Mouse (Mus musculus) Patski (cell line): ENCODE data around the gene Cd36. TPM values are rescaled to one million over a fixed set of nuclear protein-coding genes. Genes with fewer than 3 reads are reported as not detected.
A peak's percentile ranks its signal among the peaks of the same experiment; 100 is the strongest.

Experiments
- ATAC-seq: fragments of 100-300 bp; one replicate; pipeline ENCODE4 v1.8.0; 2021
- CTCF ChIA-PET: fragments of 350-600 bp; sonication (Branson Sonifier 250); formaldehyde crosslinking; loops from one replicate; lab custom pipeline; 2022; ENCODE audit warnings: inconsistent platforms; lab: Charles Lee
- POLR2A ChIA-PET: fragments of 350-600 bp; sonication (Branson Sonifier 250); formaldehyde crosslinking; loops from one replicate; lab custom pipeline; 2022; ENCODE audit warnings: antibody characterized with exemption, inconsistent platforms; lab: Charles Lee
- DNase-seq: peaks from one replicate; pipeline ENCODE4 v3.0.0-alpha.2; 2011; ENCODE audit warnings: low read depth, low spot score
- H3K27me3 ChIP-seq: fragments of 371-371 bp; one replicate; pipeline ENCODE4 v1.5.1; 2021
- CTCF ChIP-seq: fragments of 100-300 bp; IDR thresholded peaks from one replicate; pipeline ENCODE4 v1.5.1; 2021
- in situ Hi-C: fragments of 300-500 bp; cut with MboI; formaldehyde crosslinking; loops from 3 replicates; pipeline ENCODE4 v1.11.1; 2018; ENCODE audit warnings: low pct_unique_long_range_greater_than_20kb, mixed read lengths
- polyA plus RNA-seq: library from polyadenylated mRNA; unstranded; gene quantifications from one replicate; pipeline ENCODE4 v1.2.3, GENCODE M21; 2021

Gene Cd36
- polyA plus RNA-seq, 1 experiment from 2014 or later = 0.26 TPM

DNA sequence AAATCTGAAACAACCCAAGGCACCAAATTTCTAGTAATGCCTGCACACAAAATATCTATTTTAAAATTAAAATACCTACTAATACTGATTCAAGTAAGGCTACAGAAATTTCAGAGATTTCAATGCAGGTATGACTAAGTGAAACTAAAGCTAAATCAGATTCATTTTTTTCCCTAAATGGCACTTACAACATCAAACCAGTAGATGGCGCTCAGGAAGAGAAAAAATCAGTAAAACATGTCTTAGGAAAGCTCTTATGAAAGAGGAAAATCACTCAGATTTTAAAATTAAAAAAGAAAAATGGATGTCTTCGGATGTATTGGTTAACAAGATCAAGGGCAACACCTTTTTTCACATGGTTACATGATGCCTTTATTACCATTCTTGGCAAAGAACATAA lies 72.4 kb downstream of the Cd36 start:
- TF ChIP-seq CTCF = peak; percentile 46
- peak; percentile 9 for DNase-seq
- peaks cover 28% of the 10 kb centered on the region for H3K27me3 ChIP-seq
- in situ Hi-C loops = loop anchor here (10.0 kb wide), 1 partner anchor 229 kb away; no protein-coding TSS in a partner anchor
- ATAC-seq = no peak
- CTCF ChIA-PET = interaction anchor here (0.6 to 3.1 kb wide), 14 partner anchors 10 to 903 kb away, joined by 3 to 18 read pairs (median 3); no protein-coding TSS in a partner anchor
- POLR2A ChIA-PET = no interaction called here

DNA sequence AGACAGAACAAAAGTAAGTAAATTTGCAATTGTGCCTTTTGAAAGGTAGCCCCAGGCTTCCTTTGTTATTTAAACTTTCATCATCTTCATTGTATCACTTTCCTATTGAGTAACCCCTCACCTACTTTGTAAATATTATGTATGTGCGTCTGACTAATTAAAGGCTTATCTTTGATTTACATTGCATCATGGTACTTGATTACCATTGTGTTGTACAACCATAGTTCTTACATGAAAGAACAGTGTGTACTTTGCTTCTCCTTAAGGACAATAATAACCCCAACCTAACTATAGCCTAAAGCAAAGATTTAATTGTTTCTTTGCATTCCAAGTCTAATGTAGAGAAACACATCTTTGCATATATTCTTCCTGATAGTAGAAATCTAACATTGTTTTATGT lies 78.3 kb downstream of the Cd36 start:
- ChIA-PET CTCF (no interaction called here), POLR2A (no interaction called here)
- no peak for ATAC-seq
- peaks cover 28% of the 10 kb centered on the region for H3K27me3 ChIP-seq
- TF ChIP-seq CTCF = no peak
- DNase-seq = no peak
- in situ Hi-C loops = loop anchor here (10.0 kb wide), 1 partner anchor 234 kb away; no protein-coding TSS in a partner anchor

DNA sequence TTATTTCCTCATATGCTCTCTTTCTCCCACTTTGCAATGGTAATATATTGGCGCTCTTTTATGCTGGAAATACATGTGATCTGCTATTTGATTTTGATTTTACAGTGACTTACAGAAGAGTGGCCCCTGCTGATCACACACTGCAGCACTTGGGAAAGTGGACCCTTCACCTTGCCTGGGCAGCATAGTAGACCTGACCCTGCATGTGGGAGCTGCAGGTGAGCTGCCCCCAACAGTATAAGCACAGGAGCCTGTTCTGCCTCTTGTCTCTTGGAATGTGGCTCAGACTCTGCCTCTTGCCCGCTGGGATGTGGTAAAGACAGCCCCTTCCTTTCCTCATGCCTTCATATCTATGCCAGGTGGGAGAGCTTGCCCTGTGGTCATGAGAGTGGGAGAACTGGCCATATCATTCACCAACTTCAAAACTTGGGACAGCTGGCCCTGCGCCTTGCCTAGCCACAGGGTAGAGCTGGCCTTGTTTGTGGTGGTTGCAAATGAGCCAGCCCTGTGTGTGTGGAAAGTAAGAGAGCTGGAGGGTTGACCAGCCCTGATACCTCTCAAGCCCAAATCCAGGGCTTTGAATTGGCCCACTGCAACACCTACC lies 81.7 kb downstream of the Cd36 start:
- TF ChIP-seq CTCF = no peak
- in situ Hi-C loops = no loop called here
- CTCF ChIA-PET = interaction anchor here (1.0 to 1.1 kb wide), 2 partner anchors 9 to 236 kb away, joined by 4 to 5 read pairs; no protein-coding TSS in a partner anchor
- POLR2A ChIA-PET = no interaction called here
- H3K27me3 ChIP-seq = peaks cover 12% of the 10 kb centered on the region
- no peak for ATAC-seq
- no peak for DNase-seq

DNA sequence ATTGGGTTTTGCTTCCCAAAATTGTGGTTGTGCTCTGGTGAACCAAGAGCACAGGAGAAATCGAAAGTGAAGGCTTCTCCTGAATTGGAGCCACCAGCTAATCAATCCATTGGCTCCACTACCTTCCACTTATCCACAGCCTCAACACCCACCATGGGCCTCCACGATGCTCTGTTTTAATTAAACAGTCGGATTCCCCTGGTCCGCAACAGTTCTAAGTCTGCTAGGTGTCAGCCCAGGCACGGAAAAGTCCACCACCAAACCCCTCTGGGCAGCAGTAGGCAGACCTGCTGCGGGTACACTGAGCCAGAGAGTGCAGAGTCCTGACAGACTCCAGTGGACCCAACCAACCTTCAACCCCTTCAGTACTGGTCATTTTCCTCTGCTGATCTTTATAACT lies 112.0 kb downstream of the Cd36 start:
- CTCF ChIA-PET = no interaction called here
- DNase-seq = peak; percentile 98
- in situ Hi-C loops = no loop called here
- POLR2A ChIA-PET = no interaction called here
- peak; percentile 51 for ATAC-seq
- no peak for TF ChIP-seq CTCF
- peaks cover 9% of the 10 kb centered on the region for H3K27me3 ChIP-seq

DNA sequence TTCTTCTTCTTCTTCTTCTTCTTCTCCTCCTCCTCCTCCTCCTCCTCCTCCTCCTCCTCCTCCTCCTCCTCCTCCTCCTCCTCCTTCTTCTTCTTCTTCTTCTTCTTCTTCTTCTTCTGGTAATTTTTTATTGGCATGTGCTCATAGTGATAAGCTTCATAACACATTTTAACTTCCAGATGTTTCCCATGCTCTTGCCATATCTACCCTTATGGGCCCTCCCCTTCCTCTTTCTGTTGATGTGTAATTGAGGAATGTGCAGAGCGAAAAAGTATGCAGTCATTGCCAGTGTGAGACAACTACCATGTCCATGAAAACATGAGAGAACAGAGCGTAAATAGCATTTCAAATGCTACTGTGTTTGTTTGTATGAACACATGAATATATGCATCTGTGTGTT lies 118.3 kb downstream of the Cd36 start:
- ChIA-PET CTCF (no interaction called here), POLR2A (no interaction called here)
- ATAC-seq (no peak), DNase-seq (no peak)
- H3K27me3 ChIP-seq = peaks cover 13% of the 10 kb centered on the region
- in situ Hi-C loops = loop anchor here (25.0 kb wide), 1 partner anchor 183 kb away; no protein-coding TSS in a partner anchor
- no peak for TF ChIP-seq CTCF

DNA sequence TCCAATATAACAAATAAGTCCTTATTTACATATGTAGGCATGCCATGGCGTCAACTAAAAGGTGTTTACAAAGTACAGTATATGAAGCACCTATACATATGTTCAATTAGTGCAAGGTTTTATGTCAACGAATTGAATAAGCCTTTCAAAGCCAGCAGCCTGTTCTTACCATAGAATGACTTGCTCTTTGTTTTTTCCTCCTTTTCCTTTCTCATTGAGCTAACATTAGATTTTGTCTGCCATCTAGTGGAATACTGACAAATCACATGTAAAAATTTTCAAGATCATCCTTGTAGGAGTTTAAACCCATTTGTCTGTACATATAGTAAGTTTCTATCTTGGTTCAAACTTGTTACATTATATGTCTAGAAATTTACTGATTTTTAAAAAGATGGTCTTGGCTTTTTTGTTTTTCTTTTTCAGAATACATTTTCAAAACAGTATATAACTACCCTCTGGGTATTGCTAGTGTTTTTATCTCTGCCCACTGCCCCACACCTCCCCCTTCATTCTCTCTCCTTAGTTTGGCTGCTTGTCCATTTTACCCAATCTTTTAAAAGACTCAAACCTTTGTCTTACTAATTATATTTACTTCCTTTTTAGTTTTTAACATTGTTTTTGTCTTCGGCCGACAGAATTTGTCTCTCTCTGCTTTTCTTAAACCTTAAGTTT lies 122.5 kb downstream of the Cd36 start:
- in situ Hi-C loops = loop anchor here (10.0 to 25.0 kb wide), 3 partner anchors 179 to 471 kb away; no protein-coding TSS in a partner anchor
- POLR2A ChIA-PET = interaction anchor here (0.7 kb wide), 1 partner anchor 117 kb away, joined by 4 read pairs; no protein-coding TSS in a partner anchor

DNA sequence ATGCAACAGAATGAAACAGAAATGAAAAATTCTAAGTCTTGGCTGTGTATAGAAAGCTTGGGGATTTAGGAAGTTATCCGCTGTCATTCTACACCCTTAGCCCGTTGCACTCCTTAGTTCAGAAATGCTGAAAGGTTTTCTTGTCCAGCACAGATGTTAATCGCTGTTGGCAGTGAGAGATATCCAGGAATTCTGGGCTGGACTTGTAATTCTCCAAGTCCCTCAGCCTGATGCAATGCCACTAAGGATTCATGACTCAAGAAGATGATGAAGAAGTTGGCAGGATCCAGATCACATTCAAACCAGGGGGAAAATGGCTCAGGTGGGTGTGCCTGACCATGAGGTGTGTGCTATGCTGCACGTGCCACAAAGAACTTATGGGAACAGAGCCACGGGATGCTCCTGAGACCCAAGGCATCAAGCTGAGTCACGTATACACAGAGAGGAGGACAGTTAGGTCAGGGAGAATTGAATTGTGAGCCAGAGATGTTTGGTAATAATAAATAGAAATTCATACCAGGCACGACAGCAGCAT lies 135.1 kb downstream of the Cd36 start:
- CTCF ChIA-PET = interaction anchor here (0.8 to 1.1 kb wide), 2 partner anchors 8 to 11 kb away, joined by 3 to 5 read pairs; no protein-coding TSS in a partner anchor
- in situ Hi-C loops = loop anchor here (25.0 kb wide), 1 partner anchor 166 kb away; no protein-coding TSS in a partner anchor
- H3K27me3 ChIP-seq = no peaks in the 10 kb centered on the region
- ATAC-seq = no peak
- no peak for TF ChIP-seq CTCF
- DNase-seq = no peak
- POLR2A ChIA-PET = no interaction called here

More for the DNA sequence above, 122.5 kb downstream of the Cd36 start:
- ATAC-seq (peak; percentile 71), DNase-seq (peak; percentile 31)
- TF ChIP-seq CTCF = peak; percentile 43
- CTCF ChIA-PET = interaction anchor here (0.7 to 3.9 kb wide), 9 partner anchors 16 to 871 kb away, joined by 3 to 28 read pairs (median 4); no protein-coding TSS in a partner anchor
- no peaks in the 10 kb centered on the region for H3K27me3 ChIP-seq

DNA sequence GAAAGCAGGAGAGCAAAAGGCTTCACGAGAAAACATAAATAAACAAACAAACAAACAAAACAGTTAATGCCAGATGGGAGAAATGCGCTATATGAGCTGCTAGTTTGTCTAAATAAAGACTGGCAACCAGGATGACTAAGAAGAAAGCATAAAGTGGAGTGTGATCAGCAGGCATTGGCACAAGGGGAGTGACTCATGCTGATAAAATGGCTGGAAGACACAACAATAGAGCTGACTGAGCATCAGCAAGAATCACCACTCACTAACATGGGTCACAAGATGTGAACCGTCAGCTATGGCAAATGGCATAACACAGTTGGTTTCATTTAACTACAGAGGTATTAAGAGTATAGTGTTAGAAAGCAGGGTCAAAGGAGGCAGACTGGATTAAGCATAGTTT lies 140.3 kb downstream of the Cd36 start:
- no peaks in the 10 kb centered on the region for H3K27me3 ChIP-seq
- in situ Hi-C loops = no loop called here
- ChIA-PET CTCF (interaction anchor here (1.1 to 2.1 kb wide), 2 partner anchors 17 to 801 kb away, joined by 4 to 5 read pairs; no protein-coding TSS in a partner anchor), POLR2A (interaction anchor here (0.8 kb wide), 1 partner anchor 37 kb away, joined by 3 read pairs; no protein-coding TSS in a partner anchor)
- no peak for DNase-seq
- peak; percentile 75 for ATAC-seq
- TF ChIP-seq CTCF = no peak

DNA sequence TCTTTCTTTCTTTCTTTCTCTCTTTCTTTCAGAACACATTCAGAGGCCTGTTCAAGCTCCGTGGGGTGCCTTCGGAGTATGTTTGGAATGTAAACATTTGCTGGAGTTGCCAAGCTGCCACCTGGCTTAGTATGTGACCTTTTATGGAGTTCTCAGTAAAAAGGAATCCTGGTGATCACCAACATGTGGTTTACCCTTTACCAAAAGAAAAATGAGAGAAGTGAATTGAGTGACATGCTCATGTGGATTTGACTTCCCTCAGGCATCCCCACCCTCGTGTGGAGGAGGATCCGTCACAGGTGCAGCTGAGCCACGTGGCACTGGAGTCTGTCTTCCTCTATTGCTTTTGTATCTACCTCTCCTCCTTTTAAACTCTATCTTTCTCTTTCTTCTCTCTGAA lies 141.5 kb downstream of the Cd36 start:
- in situ Hi-C loops = no loop called here
- ATAC-seq = peak; percentile 88
- ChIA-PET POLR2A (no interaction called here), CTCF (interaction anchor here (1.1 to 2.1 kb wide), 4 partner anchors 11 to 799 kb away, joined by 4 to 9 read pairs (median 6); partner anchors contain the start of gene Sema3c)
- H3K27me3 ChIP-seq = no peaks in the 10 kb centered on the region
- no peak for TF ChIP-seq CTCF
- DNase-seq = no peak

DNA sequence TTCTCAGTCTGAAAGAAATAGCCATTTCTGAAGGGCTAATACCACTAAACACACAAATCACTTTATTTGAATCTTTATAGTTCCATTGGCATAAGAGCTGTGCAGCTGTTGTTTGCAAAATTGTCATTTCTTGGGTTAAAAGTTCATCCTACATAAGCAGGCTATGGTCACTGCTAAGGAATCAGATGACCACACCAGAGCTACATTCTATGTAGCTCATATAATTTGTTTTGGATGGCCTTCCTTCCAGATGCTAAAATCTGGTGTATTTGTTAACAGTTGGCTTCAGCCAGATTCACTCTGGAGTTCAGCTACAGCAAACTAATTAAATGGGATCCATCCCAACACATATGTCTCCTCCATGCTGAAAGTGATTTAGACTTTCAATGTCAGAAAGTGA lies 142.1 kb downstream of the Cd36 start:
- ATAC-seq = peak; percentile 44
- in situ Hi-C loops = no loop called here
- DNase-seq = no peak
- H3K27me3 ChIP-seq = no peaks in the 10 kb centered on the region
- ChIA-PET CTCF (interaction anchor here (0.7 to 2.1 kb wide), 4 partner anchors 11 to 809 kb away, joined by 3 to 9 read pairs (median 6); partner anchors contain the start of gene Sema3c), POLR2A (no interaction called here)
- no peak for TF ChIP-seq CTCF
